ENCODE assay signal across 9 mouse cellular contexts in the genomic region with DNA sequence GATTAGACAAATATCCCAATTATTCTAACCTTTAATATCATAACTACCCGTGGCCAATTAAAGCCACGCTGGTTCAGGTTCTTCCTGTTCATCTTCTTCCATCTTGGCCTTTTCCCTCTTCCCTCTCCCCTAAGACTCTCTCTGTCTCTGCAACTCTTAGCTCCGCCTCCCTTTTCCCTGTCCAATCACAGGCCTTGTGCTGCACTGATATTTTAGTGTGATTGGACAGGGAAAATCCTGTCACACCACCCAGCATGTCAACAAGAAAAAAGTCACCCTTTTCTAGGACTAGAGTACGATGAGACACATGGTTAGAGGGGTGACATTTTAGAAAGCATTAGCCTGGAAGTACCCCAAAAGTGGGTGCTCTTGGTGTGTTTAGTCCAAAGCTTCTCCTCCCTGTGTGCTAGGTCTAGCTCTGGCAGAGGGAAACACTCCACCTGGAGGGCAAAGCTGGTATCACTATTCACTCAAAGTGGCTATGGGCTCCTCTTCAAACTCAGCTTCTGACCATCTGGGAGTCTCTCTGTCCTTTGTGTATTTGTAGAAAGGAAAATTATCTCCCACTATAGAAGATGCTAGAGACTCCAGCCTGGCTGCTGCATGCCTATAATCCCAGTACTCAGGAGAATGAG. TPM values are rescaled to one million over a fixed set of nuclear protein-coding genes. Genes with fewer than 3 reads are reported as not detected.
DNase-seq lines count a peak whose midpoint lies in the region; ATAC-seq and TF ChIP-seq lines count a peak whose summit lies in the region.
"Had no signal": no experiment of that assay in that cellular context is flagged by ENCODE, and none has a peak within 500 bp of the region (broad histone marks: within the 10 kb centered on the region; RNA-seq: fewer than 3 reads in every experiment).

No protein-coding gene starts in this region.

- no peaks in the 10 kb centered on the region for H3K9me3 ChIP-seq in heart, embryonic 11.5 days (replicated peaks; ENCODE audit: control insufficient read depth, low read length)
- no peaks in the 10 kb centered on the region for H3K9me3 ChIP-seq in lung, embryonic 14.5 days (ENCODE audit: low read depth, low read length)
- H3K9me3 ChIP-seq in neural tube, embryonic 15.5 days (replicated peaks): no peaks in the 10 kb centered on the region

- no peak for TF ChIP-seq EP300 in heart, adult 2 months (IDR thresholded peaks at IDR 0.05; ENCODE audit: insufficient read depth, low read depth, low read length)

- no peak overlapping the region for H3K9ac ChIP-seq in heart, adult 2 months (ENCODE audit: low read depth, low read length)
- no peak overlapping the region for H3K9ac ChIP-seq in heart, embryonic 11.5 days (ENCODE audit: low read depth, low read length)
- H3K9ac ChIP-seq in lung, embryonic 14.5 days: no peak overlapping the region
- no peak overlapping the region for H3K9ac ChIP-seq in neural tube, embryonic 15.5 days (replicated peaks)

- no peak for DNase-seq in heart, adult 2 months
- peak; percentile 23 for DNase-seq in lung, embryonic 14.5 days
- no peak for DNase-seq in lung, adult 18-20 months
- DNase-seq in WW6 (ENCODE audit: low read depth, low spot score): peak; percentile 22
- peak; percentile 6 for DNase-seq in lung, postnatal 14 days
- DNase-seq in urinary bladder, postnatal 14 days (ENCODE audit: low spot score): no peak

- no peaks in the 10 kb centered on the region for H3K79me2 ChIP-seq in heart, adult 2 months (replicated peaks; ENCODE audit: control insufficient read depth, insufficient read depth, low read length)

- H3K4me2 ChIP-seq in heart, embryonic 11.5 days: no peak overlapping the region
- no peak overlapping the region for H3K4me2 ChIP-seq in lung, embryonic 14.5 days
- H3K4me2 ChIP-seq in neural tube, embryonic 15.5 days: no peak overlapping the region

- H3K4me1 ChIP-seq in heart, adult 2 months (ENCODE audit: control insufficient read depth, insufficient read depth, low read length): no peaks in the 10 kb centered on the region
- H3K4me1 ChIP-seq in heart, embryonic 11.5 days (ENCODE audit: control insufficient read depth, insufficient read depth, low read length): no peaks in the 10 kb centered on the region
- H3K4me1 ChIP-seq in lung, embryonic 14.5 days (ENCODE audit: insufficient read depth): no peaks in the 10 kb centered on the region
- H3K4me1 ChIP-seq in neural tube, embryonic 15.5 days: no peaks in the 10 kb centered on the region

- no peak overlapping the region for H3K4me3 ChIP-seq in heart, adult 2 months
- no peak overlapping the region for H3K4me3 ChIP-seq in heart, embryonic 11.5 days (ENCODE audit: low read depth, low read length)
- H3K4me3 ChIP-seq in lung, embryonic 14.5 days (ENCODE audit: low read depth, low read length): no peak overlapping the region
- H3K4me3 ChIP-seq in neural tube, embryonic 15.5 days (replicated peaks): no peak overlapping the region

- H3K27me3 ChIP-seq in heart, adult 2 months (ENCODE audit: control insufficient read depth, insufficient read depth, low read length): no peaks in the 10 kb centered on the region
- no peaks in the 10 kb centered on the region for H3K27me3 ChIP-seq in heart, embryonic 11.5 days (ENCODE audit: control insufficient read depth, insufficient read depth, low read length)
- H3K27me3 ChIP-seq in lung, embryonic 14.5 days (ENCODE audit: insufficient read depth, low read length): no peaks in the 10 kb centered on the region
- H3K27me3 ChIP-seq in neural tube, embryonic 15.5 days (replicated peaks): no peaks in the 10 kb centered on the region

- intact Hi-C loops in heart, adult 2 months (cut with DNase I): loop anchor here (5.0 kb wide), 1 partner anchor 135 kb away; no protein-coding TSS in a partner anchor

- no peak overlapping the region for H3K27ac ChIP-seq in heart, adult 2 months
- no peak overlapping the region for H3K27ac ChIP-seq in heart, embryonic 11.5 days (ENCODE audit: low read depth, low read length)
- no peak overlapping the region for H3K27ac ChIP-seq in lung, embryonic 14.5 days (ENCODE audit: low read depth)
- no peak overlapping the region for H3K27ac ChIP-seq in neural tube, embryonic 15.5 days (replicated peaks)

- TF ChIP-seq CTCF in heart, adult 2 months (IDR thresholded peaks at IDR 0.05): peak; percentile 64
- TF ChIP-seq CTCF in lung, embryonic 14.5 days (IDR thresholded peaks at IDR 0.05; ENCODE audit: low read depth): peak; percentile 49; the same call in 1 of the 2 replicates

- no peak for TF ChIP-seq POLR2A in heart, adult 2 months (IDR thresholded peaks at IDR 0.05; ENCODE audit: insufficient read depth, low read depth, low read length)

- ATAC-seq in heart, embryonic 11.5 days (replicated peaks; ENCODE audit: insufficient number of reproducible peaks, low FRiP score, low TSS enrichment): no peak
- ATAC-seq in lung, embryonic 14.5 days (ENCODE audit: insufficient read depth): no peak
- ATAC-seq in neural tube, embryonic 15.5 days (ENCODE audit: low FRiP score): no peak
- ATAC-seq: forebrain, embryonic 14.5 days had no signal

- WGBS in heart, adult 2 months: 83% methylated on average over 4 of the region's 4 CpGs
- WGBS in heart, embryonic 11.5 days (ENCODE audit: insufficient replicate concordance): 66% methylated on average over 4 of the region's 4 CpGs
- 64% methylated on average over 4 of the region's 4 CpGs for WGBS in lung, embryonic 14.5 days
- 81% methylated on average over 4 of the region's 4 CpGs for WGBS in neural tube, embryonic 15.5 days

- no peaks in the 10 kb centered on the region for H3K36me3 ChIP-seq in heart, adult 2 months (ENCODE audit: control insufficient read depth, insufficient read depth, low read length)
- no peaks in the 10 kb centered on the region for H3K36me3 ChIP-seq in heart, embryonic 11.5 days (ENCODE audit: control insufficient read depth, insufficient read depth, low read length)
- no peaks in the 10 kb centered on the region for H3K36me3 ChIP-seq in lung, embryonic 14.5 days (ENCODE audit: insufficient read depth)
- H3K36me3 ChIP-seq in neural tube, embryonic 15.5 days: no peaks in the 10 kb centered on the region

RNA-seq across cellular contexts. Expression of a gene that starts 6.9 kb away (rescaled TPM):
- total RNA-seq in heart, adult 2 months (2021): not detected
- polyA plus RNA-seq in heart, adult 2 months (2012; rRNA removed): 0.43 and 0.97 TPM in 2 replicates
- 1.5 TPM in 1 of 2 replicates, not detected in the other for polyA plus RNA-seq in heart, embryonic 11.5 days (2014; fragmentation: Nextera tagmentation; extraction: Ambion mirVana)
- not detected in 2 replicates for polyA plus RNA-seq in lung, embryonic 14.5 days (2014; fragmentation: Nextera tagmentation; extraction: Ambion mirVana)
- not detected in 2 replicates for polyA plus RNA-seq in neural tube, embryonic 15.5 days (2015; fragmentation: Nextera tagmentation; extraction: Ambion mirVana)
- polyA plus RNA-seq: forebrain, embryonic 14.5 days had no signal

RNA-seq across cellular contexts. Expression of a gene that starts 12.2 kb away (rescaled TPM):
- not detected for total RNA-seq in heart, adult 2 months (2021)
- polyA plus RNA-seq in heart, adult 2 months (2012; rRNA removed): not detected in 2 replicates
- not detected in 2 replicates for polyA plus RNA-seq in heart, embryonic 11.5 days (2014; fragmentation: Nextera tagmentation; extraction: Ambion mirVana)
- polyA plus RNA-seq in lung, embryonic 14.5 days (2014; fragmentation: Nextera tagmentation; extraction: Ambion mirVana): not detected in 2 replicates
- polyA plus RNA-seq in neural tube, embryonic 15.5 days (2015; fragmentation: Nextera tagmentation; extraction: Ambion mirVana): not detected in 2 replicates
- polyA plus RNA-seq: forebrain, embryonic 14.5 days had no signal

RNA-seq across cellular contexts. Expression of a gene that starts 14.5 kb away (rescaled TPM):
- total RNA-seq in heart, adult 2 months (2021): not detected
- not detected in 2 replicates for polyA plus RNA-seq in heart, adult 2 months (2012; rRNA removed)
- polyA plus RNA-seq in heart, embryonic 11.5 days (2014; fragmentation: Nextera tagmentation; extraction: Ambion mirVana): not detected in 2 replicates
- not detected in 2 replicates for polyA plus RNA-seq in lung, embryonic 14.5 days (2014; fragmentation: Nextera tagmentation; extraction: Ambion mirVana)
- polyA plus RNA-seq in neural tube, embryonic 15.5 days (2015; fragmentation: Nextera tagmentation; extraction: Ambion mirVana): not detected in 2 replicates
- polyA plus RNA-seq: forebrain, embryonic 14.5 days had no signal

RNA-seq across cellular contexts. Expression of a gene that starts 17.1 kb away (rescaled TPM):
- total RNA-seq in heart, adult 2 months (2021): not detected
- not detected in 2 replicates for polyA plus RNA-seq in heart, adult 2 months (2012; rRNA removed)
- not detected in 2 replicates for polyA plus RNA-seq in heart, embryonic 11.5 days (2014; fragmentation: Nextera tagmentation; extraction: Ambion mirVana)
- polyA plus RNA-seq in lung, embryonic 14.5 days (2014; fragmentation: Nextera tagmentation; extraction: Ambion mirVana): not detected in 2 replicates
- polyA plus RNA-seq in neural tube, embryonic 15.5 days (2015; fragmentation: Nextera tagmentation; extraction: Ambion mirVana): not detected in 2 replicates
- polyA plus RNA-seq: forebrain, embryonic 14.5 days had no signal

RNA-seq across cellular contexts. Expression of a gene that starts 17.9 kb away (rescaled TPM):
- not detected for total RNA-seq in heart, adult 2 months (2021)
- not detected in 2 replicates for polyA plus RNA-seq in heart, adult 2 months (2012; rRNA removed)
- not detected in 2 replicates for polyA plus RNA-seq in heart, embryonic 11.5 days (2014; fragmentation: Nextera tagmentation; extraction: Ambion mirVana)
- not detected in 2 replicates for polyA plus RNA-seq in lung, embryonic 14.5 days (2014; fragmentation: Nextera tagmentation; extraction: Ambion mirVana)
- polyA plus RNA-seq in neural tube, embryonic 15.5 days (2015; fragmentation: Nextera tagmentation; extraction: Ambion mirVana): not detected in 2 replicates
- polyA plus RNA-seq: forebrain, embryonic 14.5 days had no signal

Comparison
In these comparisons a context has a peak if more than half of its experiments do, and no peak if none do; other contexts are left out.
1. DNase-seq: peak in lung, embryonic 14.5 days (single experiment), WW6 (single experiment) and lung, postnatal 14 days (single experiment); none in heart, adult 2 months (0 of 2), lung, adult 18-20 months (0 of 2) and urinary bladder, postnatal 14 days (single experiment).